Mouse (Mus musculus) large intestine, adult 2 months (tissue): ENCODE data around the gene Psmd2. TPM values are rescaled to one million over a fixed set of nuclear protein-coding genes. Genes with fewer than 3 reads are reported as not detected.
A peak's percentile ranks its signal among the peaks of the same experiment; 100 is the strongest.

Experiments
- DNase-seq: peaks from one replicate; pipeline ENCODE4 v3.0.0-alpha.2; 2012; ENCODE audit warnings: low read depth, low spot score
- WGBS: fragments of 180-500 bp; shearing (Covaris S2); methylation state at CpG from one replicate; pipeline ENCODE4 v1.1.7; 2018; 5-methylcytosine and 5-hydroxymethylcytosine counted together
- polyA plus RNA-seq: library from polyadenylated mRNA; depleted of rRNA; stranded (reverse); fragments of >200 nt; gene quantifications from 2 replicates; pipeline ENCODE4 v1.2.3, GENCODE M21; 2012; rRNA removed

The Psmd2 gene
- polyA plus RNA-seq: 96.4 and 100 TPM in 2 replicates

DNA sequence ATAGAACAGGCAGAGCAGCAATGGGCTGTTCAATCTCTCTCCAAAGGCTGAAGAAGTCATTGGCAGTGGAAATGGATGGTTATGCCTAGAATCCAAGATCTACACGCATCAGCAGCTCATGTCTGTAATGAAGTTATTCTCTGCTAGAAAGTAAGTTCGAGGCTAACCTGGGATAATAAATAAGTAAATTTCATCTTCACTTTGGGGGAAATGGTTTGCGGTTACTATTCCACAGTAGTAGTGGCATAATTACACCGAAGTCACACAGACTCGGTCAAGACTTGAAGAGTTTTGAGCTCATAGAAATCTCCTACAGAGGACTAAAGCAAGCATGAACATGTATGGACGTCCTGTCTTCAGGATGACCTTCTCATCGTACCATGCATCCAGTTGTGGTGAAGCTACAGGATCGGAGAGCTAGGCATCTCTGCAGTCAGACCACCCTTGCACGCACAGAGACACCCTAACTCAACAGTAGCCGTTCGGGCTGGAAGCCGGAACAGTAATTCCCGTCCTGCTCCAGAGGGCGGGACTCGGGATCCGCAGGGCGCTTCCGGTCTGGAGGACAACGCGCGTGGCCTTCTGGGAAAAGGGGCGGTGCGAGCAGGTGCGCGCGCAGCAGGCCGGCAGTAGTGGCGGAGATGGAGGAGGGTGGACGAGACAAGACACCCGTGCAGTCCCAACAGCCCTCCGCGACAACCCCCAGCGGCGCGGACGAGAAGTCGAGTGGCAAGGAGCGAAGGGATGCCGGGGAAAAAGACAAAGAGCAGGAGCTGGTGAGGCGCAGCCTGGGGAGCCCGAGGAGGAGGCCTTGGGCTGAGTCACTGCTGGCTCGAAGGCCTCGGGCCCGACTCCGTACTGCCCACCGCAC, at the start of gene Psmd2:
Psmd2 (plus strand) TSS at position 577 of the 871 bp plus-strand sequence.
- WGBS: under 1% methylated on average over 46 of the region's 46 CpGs

DNA sequence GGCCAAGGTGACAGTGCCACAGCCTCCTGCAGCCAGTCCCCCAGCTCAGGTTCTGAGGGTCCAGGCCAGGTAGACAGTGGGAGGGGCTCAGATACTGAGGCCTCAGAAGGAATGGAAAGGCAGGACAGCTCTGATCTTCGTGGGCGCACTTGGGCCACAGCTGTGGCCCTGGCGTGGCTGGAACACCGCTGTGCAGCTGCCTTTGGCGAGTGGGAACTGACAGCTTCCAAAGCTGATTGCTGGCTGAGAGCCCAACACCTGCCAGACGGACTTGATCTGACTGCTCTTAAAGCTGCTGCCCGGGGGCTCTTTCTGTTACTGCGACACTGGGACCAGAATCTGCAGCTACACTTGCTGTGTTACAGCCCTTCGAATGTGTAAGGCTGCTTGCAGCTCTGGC, 46.7 kb upstream of the Psmd2 start:
- 61% methylated on average over 9 of the region's 9 CpGs for WGBS
- no peak for DNase-seq

More for the DNA sequence above, at the start of gene Psmd2:
- no peak for DNase-seq

DNA sequence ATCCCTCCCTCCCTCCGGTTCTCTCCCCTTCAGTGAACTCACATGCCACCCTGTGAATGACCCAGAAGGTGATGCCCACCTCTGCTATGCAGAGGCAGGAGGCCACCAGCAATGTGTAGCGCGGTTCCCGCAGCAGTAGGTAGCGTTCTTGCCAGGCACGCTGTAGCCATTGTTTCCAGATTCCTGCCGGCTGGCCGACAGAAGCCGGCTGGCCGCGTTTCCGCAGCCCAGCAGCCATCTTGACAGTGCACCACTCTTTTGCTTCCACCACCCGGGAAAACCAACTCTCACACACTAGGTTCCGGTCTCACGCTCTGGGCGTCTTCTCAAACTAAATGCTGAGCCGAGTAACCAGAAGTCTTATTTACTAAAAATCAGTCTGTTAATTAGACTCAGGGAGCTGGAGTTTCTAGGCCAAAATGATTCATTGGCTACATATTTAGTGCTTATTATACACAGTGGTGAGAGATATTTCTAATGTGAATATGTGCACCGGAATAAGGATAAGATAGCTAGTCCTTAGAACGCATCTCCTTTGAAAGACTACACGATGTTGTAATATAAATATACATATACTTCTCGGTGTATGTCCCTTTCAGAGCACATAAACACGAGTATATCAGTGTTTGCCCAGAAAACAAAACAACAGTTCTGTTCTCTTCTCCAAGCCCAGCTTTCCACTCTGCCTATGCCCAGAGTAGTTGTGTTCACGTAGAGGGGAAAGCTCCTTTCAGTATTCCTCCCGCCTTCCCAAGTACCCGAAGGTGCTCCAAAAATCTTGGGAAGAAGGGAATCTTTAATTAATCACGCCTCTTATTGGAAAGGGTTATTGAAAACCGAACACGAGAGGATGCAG, 40.7 kb upstream of the Psmd2 start:
- DNase-seq: no peak
- under 1% methylated on average over 28 of the region's 28 CpGs for WGBS

DNA sequence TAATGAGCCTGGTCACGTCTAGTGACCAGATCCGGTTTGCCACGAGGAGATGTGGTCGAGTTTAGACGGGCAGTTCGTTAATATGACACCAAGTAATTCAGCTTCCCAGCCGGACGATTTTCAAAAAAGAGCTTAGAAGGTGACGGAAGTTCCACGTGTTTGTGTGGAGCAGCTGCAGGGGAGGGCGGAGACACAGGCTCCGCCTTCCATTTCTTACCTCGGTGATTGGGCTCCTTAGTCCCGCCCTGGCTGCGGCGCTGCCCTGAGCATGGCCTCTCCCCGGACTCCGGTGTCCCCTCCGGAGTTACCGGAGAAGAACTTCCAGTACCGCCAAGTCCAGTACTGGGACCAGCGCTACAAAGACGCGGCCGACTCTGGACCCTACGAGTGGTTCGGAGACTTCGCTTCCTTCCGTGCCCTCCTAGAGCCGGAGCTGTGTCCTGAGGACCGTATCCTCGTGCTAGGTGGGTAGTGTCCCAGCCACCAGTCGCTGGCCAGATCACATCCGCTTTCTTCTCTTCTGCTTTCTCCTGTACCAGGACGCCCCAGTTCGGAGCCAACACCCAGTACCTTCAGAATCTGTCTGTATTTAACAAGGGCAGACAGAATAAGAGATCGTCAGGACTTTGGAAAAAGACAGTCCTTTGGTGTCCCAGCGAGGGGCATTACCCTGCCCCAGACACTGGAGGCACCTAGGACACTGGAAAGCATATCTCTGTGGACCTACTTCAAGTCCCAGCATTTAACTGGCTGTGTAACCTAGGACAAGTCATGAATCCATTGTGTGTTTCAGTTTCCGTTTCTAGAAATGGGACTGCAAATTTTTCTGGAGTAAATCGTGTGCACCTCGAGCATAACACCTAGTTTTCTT, 39.9 kb upstream of the Psmd2 start, which contains the start of the genes Eef1akmt4, Gm49333 and Alg3:
Eef1akmt4 (plus strand) TSS at position 237 of the 871 bp plus-strand sequence.
Gm49333 (plus strand) TSS at position 254 of the 871 bp plus-strand sequence.
Alg3 (minus strand) TSS at position 379 of the 871 bp plus-strand sequence.
- under 1% methylated on average over 41 of the region's 41 CpGs for WGBS
- peak; percentile 82 for DNase-seq

DNA sequence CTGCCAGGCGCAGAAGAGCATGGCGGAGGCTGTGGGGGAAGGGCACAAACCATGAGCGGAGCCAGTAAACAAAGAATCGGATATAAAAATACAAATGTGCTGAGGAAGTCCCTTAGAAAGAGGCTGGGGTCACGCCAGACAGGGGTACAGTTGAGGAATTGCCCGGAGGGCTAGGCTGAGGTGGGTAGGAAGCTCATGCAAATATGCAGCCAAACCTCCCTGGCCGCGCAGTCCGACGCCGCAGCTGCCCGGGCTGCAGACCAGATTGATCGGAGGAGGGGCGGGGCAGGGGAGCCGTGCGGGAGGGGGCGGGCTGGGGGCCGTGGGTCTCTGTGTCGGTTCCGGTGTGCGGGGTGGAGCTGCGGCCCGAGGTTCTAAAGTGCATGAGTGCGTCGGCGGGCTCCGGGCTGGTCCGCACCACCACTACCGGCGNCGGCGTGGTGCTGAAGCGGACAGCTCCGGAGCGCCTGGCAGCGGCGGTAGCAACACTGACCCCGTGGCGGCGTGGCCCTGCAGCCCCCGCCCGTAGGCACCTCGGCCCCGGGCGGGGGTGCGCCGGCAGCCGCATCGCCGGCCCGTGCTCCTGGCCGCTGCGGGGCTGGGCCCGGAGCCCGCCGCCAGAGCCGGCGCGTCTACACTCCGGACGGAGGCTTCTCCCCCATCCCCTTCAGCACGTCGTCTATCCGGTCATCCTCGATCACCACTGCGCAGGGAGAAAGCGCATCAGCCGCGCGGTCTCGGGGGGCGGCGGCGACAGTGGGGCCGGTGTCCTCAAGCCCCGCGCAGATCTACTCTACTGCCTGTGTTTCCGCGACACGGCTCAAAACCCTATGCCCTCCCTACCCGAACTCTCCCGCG, 31.7 kb upstream of the Psmd2 start:
- no peak for DNase-seq
- 5% methylated on average over 79 of the region's 83 CpGs for WGBS

DNA sequence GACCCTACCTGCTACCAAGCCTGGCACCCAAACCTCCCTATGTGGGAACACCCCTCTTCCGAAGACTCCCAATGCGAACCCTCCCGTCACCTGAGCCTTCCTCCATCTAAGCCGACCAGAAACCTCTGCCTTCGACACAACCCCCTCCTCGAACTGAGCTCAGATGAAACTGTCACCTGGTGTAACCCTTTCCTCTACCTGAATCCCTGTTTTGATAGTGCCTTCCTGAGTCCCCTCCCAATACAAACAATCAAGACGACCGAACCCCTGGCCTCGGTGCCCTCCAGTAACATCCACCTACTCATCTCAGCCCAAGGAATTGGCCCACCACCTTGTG, 31.1 kb upstream of the Psmd2 start:
- under 1% methylated on average over 9 of the region's 9 CpGs for WGBS
- DNase-seq: no peak

DNA sequence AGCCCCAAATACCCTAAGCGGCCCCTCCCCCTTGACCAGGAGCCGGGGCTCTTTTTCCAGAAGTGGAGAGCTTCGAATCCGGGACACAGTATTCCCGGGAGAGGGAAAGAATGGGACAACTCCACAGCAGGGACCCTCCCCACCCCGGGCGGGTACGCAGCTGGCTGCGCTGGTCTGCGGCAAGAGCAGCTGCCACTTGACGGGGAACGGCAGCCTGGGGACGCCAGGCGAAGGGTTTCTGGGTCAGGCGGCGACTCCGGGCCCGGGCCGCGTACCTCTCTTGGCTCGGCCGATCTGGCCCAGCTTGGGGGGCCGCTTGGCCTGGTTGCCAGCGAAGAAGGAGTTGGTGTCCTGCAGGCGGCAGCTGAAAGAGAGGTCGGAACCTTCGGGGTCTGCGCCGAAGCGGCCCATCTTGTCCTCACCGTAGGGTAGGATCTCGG, 30.7 kb upstream of the Psmd2 start:
- no peak for DNase-seq
- WGBS: under 1% methylated on average over 32 of the region's 32 CpGs

DNA sequence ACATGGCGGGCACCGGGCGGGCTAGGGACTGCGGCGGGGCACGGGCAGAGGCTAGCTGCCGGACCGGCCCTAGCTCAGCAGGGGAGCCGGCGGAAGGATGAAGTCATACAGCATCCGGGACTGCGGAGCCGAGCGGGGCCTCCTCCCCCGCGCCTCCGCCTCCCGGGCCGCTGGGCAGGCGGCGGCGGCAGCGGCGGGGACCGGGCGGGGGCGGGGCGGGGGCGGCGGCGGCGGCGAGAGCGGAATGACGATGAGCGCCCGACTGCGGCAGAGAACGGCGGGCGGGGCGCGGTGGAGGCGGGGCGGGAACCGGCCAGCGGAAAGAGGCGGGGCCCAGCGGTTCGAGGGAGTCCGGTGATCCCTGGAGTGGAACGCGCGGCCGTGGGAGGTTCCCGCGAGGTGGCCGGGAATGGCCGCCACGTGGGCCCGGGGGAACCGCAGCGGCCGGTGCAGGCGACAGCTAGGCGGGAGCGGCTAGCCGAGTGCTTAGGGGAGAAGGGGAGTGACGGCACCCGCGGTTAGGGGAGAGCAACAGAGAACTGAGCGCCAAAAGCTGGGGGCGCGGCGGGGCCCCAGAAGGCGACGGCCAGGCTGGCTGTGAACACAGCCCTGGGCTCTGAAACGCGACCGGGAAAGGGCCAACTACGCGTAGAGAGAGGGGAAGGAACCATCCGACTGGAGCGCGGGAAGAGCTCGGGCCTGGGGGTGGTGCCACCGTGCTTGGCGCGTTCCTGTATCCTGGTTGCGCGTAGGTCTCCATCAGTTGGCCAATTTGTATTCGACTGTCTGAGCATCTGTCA, 30.1 kb upstream of the Psmd2 start, which contains the start of gene Camk2n2:
Camk2n2 (minus strand) TSS at position 97 of the 800 bp plus-strand sequence.
- no peak for DNase-seq
- WGBS: under 1% methylated on average over 77 of the region's 92 CpGs

DNA sequence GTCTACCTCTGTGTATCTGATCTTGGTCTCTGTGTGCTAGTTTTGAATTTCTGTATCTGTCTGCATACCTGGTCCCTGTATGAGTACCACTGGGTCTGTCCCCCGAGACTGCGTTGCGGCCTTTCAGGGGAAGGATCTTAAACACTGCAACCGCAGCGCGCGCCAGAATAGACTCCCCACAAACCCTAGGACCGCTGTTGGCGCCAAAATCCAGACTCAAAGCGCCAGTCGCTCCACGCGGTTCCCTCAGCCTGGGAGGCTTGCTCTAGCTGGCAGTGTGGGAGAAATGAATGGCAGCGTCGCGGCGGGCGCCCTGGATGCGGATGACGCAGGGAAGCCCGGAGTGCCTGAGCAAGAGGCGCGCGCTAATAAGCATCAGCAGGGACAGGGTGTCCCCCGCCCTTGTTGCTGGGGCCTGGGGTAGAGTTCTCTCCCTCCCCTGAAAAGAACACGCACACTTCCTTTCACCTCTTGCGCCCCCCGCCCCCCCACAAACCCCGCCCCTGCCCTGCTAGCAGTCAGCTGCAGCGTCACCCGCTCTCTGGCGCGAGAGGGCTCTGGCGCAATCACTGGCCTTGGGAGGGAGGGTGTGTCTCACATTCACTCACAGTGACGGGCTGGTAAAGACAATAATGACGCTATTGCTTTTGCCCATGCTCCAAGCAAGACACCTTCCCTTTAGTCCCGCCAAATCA, 29.3 kb upstream of the Psmd2 start:
- no peak for DNase-seq
- WGBS: under 1% methylated on average over 37 of the region's 37 CpGs

DNA sequence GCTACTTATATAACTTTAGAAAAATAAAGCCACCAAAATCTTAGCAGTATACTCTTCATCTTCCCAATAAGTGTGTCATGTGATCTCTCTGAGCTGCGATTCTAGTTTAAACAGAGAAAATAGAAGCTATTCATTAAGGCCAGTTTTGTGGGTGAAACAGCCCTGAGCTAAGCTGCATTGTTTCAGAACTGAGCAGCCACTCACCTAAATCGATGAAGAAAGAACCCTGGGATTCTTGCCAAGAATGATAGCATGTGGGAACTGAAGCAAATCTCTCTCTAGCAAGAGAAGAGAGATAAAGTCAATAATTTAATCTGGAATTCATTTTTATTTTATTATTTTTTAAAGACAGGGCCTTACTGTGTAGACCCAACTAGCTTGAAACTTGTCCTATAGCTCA, 28.2 kb upstream of the Psmd2 start:
- 48% methylated on average over 2 of the region's 2 CpGs for WGBS
- no peak for DNase-seq

DNA sequence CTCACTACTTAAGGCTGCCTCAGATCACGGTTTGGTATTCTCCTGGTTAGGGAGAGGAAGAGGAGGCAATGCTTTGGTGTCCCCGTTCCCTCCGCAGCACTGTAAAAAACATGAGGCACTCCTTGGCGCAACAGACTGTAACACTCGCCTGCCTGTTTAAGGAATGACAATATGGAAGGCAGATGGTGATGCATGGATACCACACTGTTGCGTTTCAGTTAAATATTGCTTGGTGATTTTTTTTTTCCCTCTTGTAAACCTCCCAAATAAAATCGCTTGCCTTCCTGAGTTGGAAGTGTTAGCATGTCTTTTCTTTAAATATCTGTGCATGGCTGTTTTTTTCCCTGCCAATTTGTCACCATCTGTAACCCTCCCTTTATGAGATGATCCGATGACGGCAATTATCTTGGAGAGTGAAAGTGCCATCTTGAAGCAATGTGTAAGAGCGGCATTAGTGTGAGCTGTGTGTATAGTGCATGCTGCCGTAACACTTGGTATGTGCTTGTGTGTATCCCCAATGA, 22.5 kb upstream of the Psmd2 start:
- WGBS: 58% methylated on average over 11 of the region's 11 CpGs
- no peak for DNase-seq

DNA sequence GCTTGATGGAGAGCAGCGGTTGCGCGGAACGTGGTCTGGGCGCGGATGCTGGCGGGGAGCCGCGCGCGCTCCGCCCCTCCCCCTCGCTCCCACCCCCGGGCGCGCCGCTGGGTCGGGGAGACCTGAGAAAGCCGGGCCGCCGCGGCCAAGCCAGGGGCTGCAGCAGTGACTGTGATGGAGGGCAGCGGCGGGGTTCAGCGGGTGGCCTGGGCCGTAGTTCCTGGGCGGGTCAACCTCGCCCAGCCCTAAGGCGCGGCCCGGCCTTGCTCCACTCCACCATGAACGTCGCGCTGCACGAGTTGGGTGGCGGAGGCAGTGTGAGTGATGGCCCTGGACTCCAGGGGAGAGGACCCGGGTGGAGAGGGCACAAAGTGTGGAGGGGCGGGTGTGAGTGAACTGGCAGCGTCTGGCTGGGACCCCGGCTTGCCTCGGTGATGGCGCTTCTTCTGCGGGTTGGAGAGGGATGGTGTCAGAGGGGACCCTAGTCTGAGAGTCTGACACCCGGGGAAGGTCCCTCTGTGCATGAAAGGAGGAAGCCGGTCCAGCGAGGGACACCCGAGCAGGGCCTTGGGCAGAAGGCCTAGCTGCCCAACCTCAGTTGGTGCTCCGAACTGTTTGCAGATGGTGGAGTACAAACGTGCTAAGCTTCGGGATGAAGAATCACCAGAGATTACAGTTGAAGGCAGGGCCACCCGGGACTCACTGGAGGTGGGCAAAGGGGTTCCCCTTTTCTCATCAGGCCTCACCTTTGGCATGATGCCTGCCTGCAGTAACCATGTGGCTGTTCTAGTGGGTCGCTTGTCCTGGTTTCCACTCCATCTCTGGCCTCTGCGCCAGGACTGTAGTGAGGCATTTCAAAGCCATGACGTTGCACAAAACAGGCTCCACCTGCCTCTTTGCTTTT, 21.5 kb upstream of the Psmd2 start, which contains the start of gene Ece2:
Ece2 (plus strand) TSS at position 98 of the 904 bp plus-strand sequence.
- DNase-seq: no peak

DNA sequence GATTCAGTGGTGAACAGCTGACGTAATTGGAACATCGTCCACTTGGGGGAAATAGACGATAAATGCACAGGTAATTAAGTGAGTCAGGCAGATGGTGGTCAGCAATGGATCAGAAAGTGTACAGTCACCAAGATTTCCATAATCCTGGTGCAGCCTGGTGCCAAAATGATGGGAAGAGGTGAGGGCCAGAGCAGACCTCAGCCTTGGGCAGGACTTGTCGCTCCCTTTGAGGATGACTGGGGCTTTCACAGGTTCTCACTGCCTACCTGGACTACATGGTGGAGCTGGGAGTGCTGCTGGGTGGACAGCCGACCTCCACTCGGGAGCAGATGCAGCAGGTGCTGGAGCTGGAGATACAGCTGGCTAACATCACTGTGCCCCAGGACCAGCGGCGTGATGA, 14.0 kb upstream of the Psmd2 start:
- no peak for DNase-seq
- 61% methylated on average over 8 of the region's 8 CpGs for WGBS

More for the DNA sequence above, 21.5 kb upstream of the Psmd2 start, which contains the start of gene Ece2:
- WGBS: 8% methylated on average over 54 of the region's 54 CpGs

DNA sequence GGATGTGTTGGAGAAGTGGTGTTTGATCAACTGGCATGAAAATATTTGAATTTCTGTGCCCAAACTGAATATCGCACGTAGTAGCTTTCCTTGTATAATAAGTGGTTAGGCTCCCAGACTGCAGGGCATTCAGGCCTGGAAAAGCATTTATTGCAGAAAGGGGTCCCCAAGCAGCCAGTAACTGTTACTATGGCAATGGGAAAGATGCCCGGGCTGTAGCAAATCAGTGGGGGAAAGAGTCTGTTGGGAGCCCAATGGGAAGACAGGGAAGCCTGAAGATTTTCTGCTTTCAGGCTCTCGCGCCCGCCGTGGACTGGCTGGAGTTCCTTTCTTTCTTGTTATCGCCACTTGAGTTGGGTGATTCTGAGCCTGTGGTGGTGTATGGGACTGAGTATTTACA, 13.1 kb upstream of the Psmd2 start:
- WGBS: 76% methylated on average over 8 of the region's 8 CpGs
- no peak for DNase-seq

DNA sequence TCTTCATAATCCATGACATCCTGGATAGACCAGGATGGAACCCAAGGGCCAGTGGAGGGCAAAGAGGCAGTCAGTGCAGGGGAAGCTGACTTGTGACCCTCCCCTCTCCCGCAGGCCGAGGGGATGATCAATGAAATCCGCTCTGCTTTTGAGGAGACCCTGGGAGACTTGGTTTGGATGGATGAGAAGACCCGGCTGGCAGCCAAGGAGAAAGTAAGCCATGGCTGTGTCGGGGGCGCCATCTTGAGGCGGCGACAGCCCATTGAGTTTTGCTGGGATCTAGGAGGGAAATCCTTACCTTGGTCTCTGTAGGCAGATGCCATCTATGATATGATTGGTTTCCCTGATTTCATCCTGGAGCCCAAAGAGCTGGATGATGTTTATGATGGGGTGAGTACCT, 9.3 kb upstream of the Psmd2 start:
- no peak for DNase-seq
- WGBS: 2% methylated on average over 8 of the region's 8 CpGs

DNA sequence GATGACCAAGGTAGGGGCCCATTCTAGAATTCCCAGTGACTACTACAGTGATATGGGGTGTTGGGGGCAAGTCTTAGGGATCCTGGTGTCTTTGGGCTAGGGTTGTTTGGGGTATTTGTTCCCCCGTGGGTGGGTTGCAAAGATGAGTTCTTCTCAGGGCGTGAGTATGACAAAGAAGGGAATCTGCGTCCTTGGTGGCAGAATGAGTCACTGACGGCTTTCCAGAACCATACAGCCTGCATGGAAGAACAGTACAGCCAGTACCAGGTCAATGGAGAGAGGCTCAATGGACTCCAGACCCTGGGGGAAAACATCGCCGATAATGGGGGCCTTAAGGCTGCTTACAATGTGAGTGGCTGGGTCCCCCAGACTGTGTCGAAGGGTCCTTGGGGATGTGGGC, 7.5 kb upstream of the Psmd2 start:
- WGBS: 76% methylated on average over 7 of the region's 7 CpGs
- DNase-seq: no peak
